Mouse (Mus musculus) intestine, embryonic 14.5 days (tissue): ENCODE data around the gene Skil. TPM values are rescaled to one million over a fixed set of nuclear protein-coding genes. Genes with fewer than 3 reads are reported as not detected.

Experiments used
- ATAC-seq: fragments of 200-750 bp; cut with Nextera tagmentation; replicated peaks from 2 replicates; pipeline ENCODE4 v1.8.0; 2017; ENCODE audit warnings: low read depth, moderate number of reproducible peaks, moderate TSS enrichment, moderate library complexity; ENCODE audit not compliant: low FRiP score, low TSS enrichment
- DNase-seq: peaks from one replicate; pipeline ENCODE4 v3.0.0-alpha.2; 2018; ENCODE audit warnings: low spot score
- H3K27ac ChIP-seq: fragments of 300-500 bp; sonication (generic); 2 replicates; pipeline ENCODE4 v1.5.1; 2014; ENCODE audit warnings: low read depth, mild to moderate bottlenecking, control low read depth
- H3K27me3 ChIP-seq: fragments of 300-500 bp; sonication (generic); replicated peaks from 2 replicates; pipeline ENCODE4 v1.6.1; 2014; ENCODE audit warnings: low read length, control low read depth; ENCODE audit not compliant: control insufficient read depth, insufficient read depth
- H3K36me3 ChIP-seq: fragments of 300-500 bp; sonication (generic); 2 replicates; pipeline ENCODE4 v1.6.1; 2014; ENCODE audit warnings: low read length, control low read depth; ENCODE audit not compliant: control insufficient read depth, insufficient read depth
- H3K4me1 ChIP-seq: fragments of 300-500 bp; sonication (generic); replicated peaks from 2 replicates; pipeline ENCODE4 v1.6.1; 2014; ENCODE audit warnings: low read length, control low read depth, mixed read lengths; ENCODE audit not compliant: control insufficient read depth, insufficient read depth
- H3K4me2 ChIP-seq: fragments of 300-500 bp; sonication (generic); 2 replicates; pipeline ENCODE4 v1.6.1; 2014; ENCODE audit warnings: low read length
- H3K4me3 ChIP-seq: fragments of 300-500 bp; sonication (generic); 2 replicates; pipeline ENCODE4 v1.5.1; 2014; ENCODE audit warnings: low read depth, low read length, control low read depth, mixed read lengths
- H3K9ac ChIP-seq: fragments of 300-500 bp; sonication (generic); 2 replicates; pipeline ENCODE4 v1.6.1; 2014; ENCODE audit warnings: mild to moderate bottlenecking, low read length
- H3K9me3 ChIP-seq: fragments of 300-500 bp; sonication (generic); 2 replicates; pipeline ENCODE4 v1.6.1; 2016; ENCODE audit warnings: low read length, control low read depth; ENCODE audit not compliant: control insufficient read depth
- WGBS: fragments of 180-500 bp; shearing (Covaris S2); extraction: QIAGEN DNeasy Blood & Tissue Kit; methylation state at CpG from one replicate; pipeline ENCODE4 v1.1.7; 2014; 5-methylcytosine and 5-hydroxymethylcytosine counted together
- polyA plus RNA-seq: library from polyadenylated mRNA; unstranded; fragments of >200 nt; fragmentation: Nextera tagmentation; extraction: Ambion mirVana; gene quantifications from 2 replicates; pipeline ENCODE4 v1.2.1, GENCODE M21; 2014

The Skil gene
- polyA plus RNA-seq, 1 experiment from 2014 or later = 25.0 TPM

GRCm38 (mm10) chr3:31098556-31098955, 3.7 kb downstream of the Skil start:
- peak overlapping the region; percentile 25; the same call in 1 of the 2 replicates for H3K4me2 ChIP-seq
- no peaks in the 10 kb centered on the region for H3K9me3 ChIP-seq
- H3K27ac ChIP-seq = no peak overlapping the region
- WGBS = 85% methylated on average over 1 of the region's 1 CpGs
- DNase-seq (no peak), ATAC-seq (no peak)
- H3K36me3 ChIP-seq = peaks cover 11% of the 10 kb centered on the region
- H3K9ac ChIP-seq = no peak overlapping the region
- no peak overlapping the region for H3K4me3 ChIP-seq
- H3K27me3 ChIP-seq = no peaks in the 10 kb centered on the region
- peaks cover 27% of the 10 kb centered on the region; the same call in 1 of the 2 replicates for H3K4me1 ChIP-seq

GRCm38 (mm10) chr3:31100026-31100425, 5.2 kb downstream of the Skil start:
- H3K27ac ChIP-seq = no peak overlapping the region
- WGBS = 76% methylated on average over 5 of the region's 5 CpGs
- DNase-seq = no peak
- peaks cover 11% of the 10 kb centered on the region for H3K36me3 ChIP-seq
- no peak overlapping the region for H3K4me3 ChIP-seq
- no peaks in the 10 kb centered on the region for H3K9me3 ChIP-seq
- ATAC-seq = no peak
- peak overlapping the region; percentile 27 for H3K4me2 ChIP-seq
- H3K9ac ChIP-seq = no peak overlapping the region
- no peaks in the 10 kb centered on the region for H3K27me3 ChIP-seq
- H3K4me1 ChIP-seq = peaks cover 27% of the 10 kb centered on the region; the same call in 1 of the 2 replicates

GRCm38 (mm10) chr3:31100802-31101201, 5.9 kb downstream of the Skil start:
- ATAC-seq (no peak), DNase-seq (no peak)
- peaks cover 27% of the 10 kb centered on the region; the same call in 1 of the 2 replicates for H3K4me1 ChIP-seq
- H3K9me3 ChIP-seq = no peaks in the 10 kb centered on the region
- no peak overlapping the region for H3K4me3 ChIP-seq
- H3K9ac ChIP-seq = no peak overlapping the region
- H3K27ac ChIP-seq = no peak overlapping the region
- no peaks in the 10 kb centered on the region for H3K27me3 ChIP-seq
- H3K4me2 ChIP-seq = no peak overlapping the region
- WGBS = 92% methylated on average over 3 of the region's 3 CpGs
- peaks cover 11% of the 10 kb centered on the region for H3K36me3 ChIP-seq

- Histone ChIP-seq H3K9ac (no peak overlapping the region), H3K4me3 (no peak overlapping the region), H3K4me1 (peaks cover 8% of the 10 kb centered on the region; the same call in 1 of the 2 replicates), H3K27me3 (no peaks in the 10 kb centered on the region), H3K36me3 (no peaks in the 10 kb centered on the region), H3K4me2 (no peak overlapping the region), H3K9me3 (no peaks in the 10 kb centered on the region), H3K27ac (no peak overlapping the region)
- 70% methylated on average over 6 of the region's 6 CpGs for WGBS
- ATAC-seq (no peak), DNase-seq (no peak)
These were observed 10.1 kb downstream of the Skil start for GRCm38 (mm10) chr3:31104936-31105335.

- no peak overlapping the region for H3K27ac ChIP-seq
- H3K27me3 ChIP-seq = no peaks in the 10 kb centered on the region
- ATAC-seq = no peak
These were observed 11.7 kb downstream of the Skil start for GRCm38 (mm10) chr3:31106597-31106996.

GRCm38 (mm10) chr3:31107674-31108073, 12.8 kb downstream of the Skil start:
- WGBS = 89% methylated on average over 4 of the region's 4 CpGs
- H3K9me3 ChIP-seq = no peaks in the 10 kb centered on the region

More at GRCm38 (mm10) chr3:31106597-31106996, 11.7 kb downstream of the Skil start:
- Histone ChIP-seq H3K4me1 (peaks cover 4% of the 10 kb centered on the region; the same call in 1 of the 2 replicates), H3K9ac (no peak overlapping the region), H3K36me3 (no peaks in the 10 kb centered on the region), H3K4me2 (no peak overlapping the region), H3K4me3 (no peak overlapping the region), H3K9me3 (no peaks in the 10 kb centered on the region)
- DNase-seq = no peak
- 89% methylated on average over 6 of the region's 6 CpGs for WGBS

GRCm38 (mm10) chr3:31109108-31109507, 14.2 kb downstream of the Skil start:
- 64% methylated on average over 3 of the region's 3 CpGs for WGBS
- ATAC-seq (no peak), DNase-seq (no peak)
- Histone ChIP-seq H3K36me3 (peaks cover 21% of the 10 kb centered on the region), H3K9me3 (no peaks in the 10 kb centered on the region), H3K4me3 (no peak overlapping the region), H3K27me3 (no peaks in the 10 kb centered on the region), H3K9ac (no peak overlapping the region), H3K27ac (no peak overlapping the region), H3K4me1 (peaks cover 4% of the 10 kb centered on the region; the same call in 1 of the 2 replicates), H3K4me2 (no peak overlapping the region)

More at GRCm38 (mm10) chr3:31107674-31108073, 12.8 kb downstream of the Skil start:
- DNase-seq (no peak), ATAC-seq (no peak)
- Histone ChIP-seq H3K4me3 (no peak overlapping the region), H3K4me1 (peaks cover 4% of the 10 kb centered on the region; the same call in 1 of the 2 replicates), H3K27me3 (no peaks in the 10 kb centered on the region), H3K36me3 (peaks cover 6% of the 10 kb centered on the region; the same call in 1 of the 2 replicates), H3K4me2 (no peak overlapping the region), H3K27ac (no peak overlapping the region), H3K9ac (no peak overlapping the region)

GRCm38 (mm10) chr3:31123098-31123497, 28.2 kb downstream of the Skil start:
- H3K9ac ChIP-seq = no peak overlapping the region
- no peaks in the 10 kb centered on the region for H3K27me3 ChIP-seq
- H3K4me2 ChIP-seq = no peak overlapping the region
- ATAC-seq = no peak
- DNase-seq = no peak
- H3K27ac ChIP-seq = no peak overlapping the region
- H3K9me3 ChIP-seq = no peaks in the 10 kb centered on the region
- WGBS = 88% methylated on average over 4 of the region's 4 CpGs
- H3K4me1 ChIP-seq = no peaks in the 10 kb centered on the region
- no peak overlapping the region for H3K4me3 ChIP-seq
- H3K36me3 ChIP-seq = peaks cover 39% of the 10 kb centered on the region

GRCm38 (mm10) chr3:31126303-31126702, 31.4 kb downstream of the Skil start:
- H3K27ac ChIP-seq = no peak overlapping the region
- H3K36me3 ChIP-seq = peaks cover 8% of the 10 kb centered on the region
- WGBS = 61% methylated on average over 4 of the region's 4 CpGs
- H3K9me3 ChIP-seq = no peaks in the 10 kb centered on the region
- no peak overlapping the region for H3K9ac ChIP-seq
- H3K27me3 ChIP-seq = no peaks in the 10 kb centered on the region
- H3K4me3 ChIP-seq = no peak overlapping the region
- DNase-seq (no peak), ATAC-seq (no peak)
- H3K4me1 ChIP-seq = no peaks in the 10 kb centered on the region
- no peak overlapping the region for H3K4me2 ChIP-seq
